Mouse (Mus musculus): ENCODE results near the gene Vmp1. TPM values are rescaled to one million over a fixed set of nuclear protein-coding genes. Genes with fewer than 3 reads are reported as not detected.
A peak's percentile ranks its signal among the peaks of the same experiment; 100 is the strongest.

Gene Vmp1
- polyA plus RNA-seq, 1 experiment: 157 TPM

DNA sequence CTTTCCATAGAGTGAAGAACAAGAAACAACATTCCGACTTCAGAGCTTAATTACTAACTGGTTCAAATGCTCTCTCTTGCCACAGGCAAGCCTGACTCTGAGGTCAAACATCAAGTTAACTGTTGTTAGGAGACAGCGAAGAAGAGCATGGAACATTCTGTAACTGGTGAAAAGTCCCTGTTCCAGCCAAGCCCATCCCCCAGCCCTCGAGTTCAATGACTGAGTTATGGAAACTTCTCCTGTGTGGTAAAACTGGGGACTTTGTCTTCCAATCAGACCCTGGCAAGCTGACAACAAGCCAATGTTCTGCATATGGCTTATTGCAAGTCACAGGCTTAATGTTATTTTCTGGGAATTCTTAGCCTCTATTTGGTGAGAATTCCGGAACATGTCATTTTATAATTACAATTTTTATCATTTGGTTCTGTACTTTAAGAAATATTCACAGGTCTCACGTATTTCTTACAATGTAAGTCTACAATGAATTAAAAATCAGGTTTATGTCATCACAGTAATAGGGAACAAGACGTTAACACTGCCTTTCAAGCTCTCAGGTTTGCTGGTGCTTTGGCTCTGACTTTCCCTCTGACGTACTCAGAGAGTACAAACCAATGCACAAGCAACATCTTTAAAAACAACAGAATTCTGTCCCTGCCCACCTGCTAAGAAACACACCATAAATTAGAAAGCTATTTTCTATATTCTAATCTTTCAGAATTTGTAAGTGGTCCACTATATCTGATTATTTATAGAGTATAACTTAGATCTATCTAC, 87.3 kb downstream of the Vmp1 start:
- TF ChIP-seq CEBPB (IDR thresholded peaks at IDR 0.05; ENCODE audit: low read depth) (no peak), MAX (IDR thresholded peaks at IDR 0.05) (no peak), MYOG (IDR thresholded peaks at IDR 0.05; ENCODE audit: control insufficient read depth, extremely low read depth, insufficient read length) (no peak), USF1 (IDR thresholded peaks at IDR 0.05; ENCODE audit: low read depth) (no peak)
- Histone ChIP-seq H3K79me3 (ENCODE audit: low read depth) (peaks cover 86% of the 10 kb centered on the region), H3ac (ENCODE audit: control insufficient read depth, insufficient read length, low read depth) (no peak overlapping the region), H3K79me2 (ENCODE audit: control insufficient read depth, insufficient read depth) (peaks cover 91% of the 10 kb centered on the region), H3K27me3 (ENCODE audit: control insufficient read depth, insufficient read depth, insufficient read length) (no peaks in the 10 kb centered on the region), H3K36me3 (ENCODE audit: control insufficient read depth, insufficient read depth) (peaks cover 72% of the 10 kb centered on the region), H3K4me3 (ENCODE audit: insufficient read depth, poor library complexity, severe bottlenecking) (no peak overlapping the region)

DNA sequence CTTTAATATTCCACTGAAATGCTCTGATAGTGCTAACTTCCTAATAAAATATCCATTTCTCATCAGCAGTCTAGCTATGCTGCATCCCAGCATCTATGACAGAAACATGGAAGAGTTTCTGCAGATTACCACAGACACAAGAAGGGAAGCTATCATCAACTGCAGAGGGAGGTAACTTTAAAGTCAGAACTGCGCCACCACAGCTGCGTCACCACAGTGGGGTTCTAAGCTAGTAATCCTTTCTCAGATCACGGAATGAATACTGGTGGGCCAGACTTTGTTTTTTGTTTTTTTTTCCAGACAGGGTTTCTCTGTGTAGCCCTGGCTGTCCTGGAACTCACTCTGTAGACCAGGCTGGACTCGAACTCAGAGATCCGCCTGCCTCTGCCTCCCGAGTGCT, 88.3 kb downstream of the Vmp1 start:
- Histone ChIP-seq H3K36me3 (ENCODE audit: control insufficient read depth, insufficient read depth) (peaks cover 79% of the 10 kb centered on the region), H3K4me3 (ENCODE audit: insufficient read depth, poor library complexity, severe bottlenecking) (no peak overlapping the region), H3K27me3 (ENCODE audit: control insufficient read depth, insufficient read depth, insufficient read length) (no peaks in the 10 kb centered on the region), H3ac (ENCODE audit: control insufficient read depth, insufficient read length, low read depth) (no peak overlapping the region), H3K79me3 (ENCODE audit: low read depth) (peaks cover 88% of the 10 kb centered on the region), H3K79me2 (ENCODE audit: control insufficient read depth, insufficient read depth) (peaks cover 91% of the 10 kb centered on the region)
- TF ChIP-seq USF1 (IDR thresholded peaks at IDR 0.05; ENCODE audit: low read depth) (no peak), CTCF (IDR thresholded peaks at IDR 0.05; ENCODE audit: control insufficient read depth, insufficient read depth, insufficient read length) (no peak), FOSL1 (IDR thresholded peaks at IDR 0.05; ENCODE audit: insufficient read depth, low read length, poor library complexity, severe bottlenecking) (no peak), MAX (IDR thresholded peaks at IDR 0.05) (no peak), MYOD1 (IDR thresholded peaks at IDR 0.05; ENCODE audit: control insufficient read depth, insufficient read length, low read depth) (no peak), CEBPB (IDR thresholded peaks at IDR 0.05; ENCODE audit: low read depth) (no peak), MYOG (IDR thresholded peaks at IDR 0.05; ENCODE audit: control insufficient read depth, extremely low read depth, insufficient read length) (no peak)

DNA sequence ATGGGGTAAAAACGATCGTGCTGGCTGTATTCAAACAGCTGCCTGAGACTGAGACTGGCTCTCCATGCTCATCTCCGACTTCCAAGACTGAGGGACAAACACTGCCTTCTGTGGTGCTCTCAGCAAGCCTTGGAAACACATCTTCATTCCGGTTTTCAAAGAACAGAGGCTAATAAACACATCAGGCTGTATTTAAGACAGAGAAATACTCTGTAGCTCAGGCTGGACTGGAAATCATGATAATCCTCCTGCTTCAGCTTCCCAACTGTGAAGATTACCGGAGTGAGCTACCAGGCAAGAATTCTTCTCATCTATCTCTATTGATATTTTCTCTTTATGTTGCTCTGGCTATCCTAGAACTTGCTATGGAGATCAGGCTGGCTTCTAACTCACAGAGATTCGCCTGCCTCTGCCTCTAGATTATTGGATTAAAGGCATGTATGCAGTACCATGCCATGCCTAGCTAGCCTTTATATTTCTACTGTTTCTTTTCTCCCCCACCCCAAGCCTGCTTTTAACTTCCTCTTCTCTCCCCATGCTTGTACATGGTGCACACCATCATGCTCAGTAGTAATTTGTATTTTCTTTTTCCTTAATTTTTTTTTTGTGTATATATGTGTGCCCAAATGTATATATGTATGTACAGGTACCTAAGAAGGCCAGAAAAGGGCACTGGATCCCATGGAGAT, 89.3 kb downstream of the Vmp1 start:
- Histone ChIP-seq H3ac (ENCODE audit: control insufficient read depth, insufficient read length, low read depth) (peak overlapping the region; percentile 5), H3K79me2 (ENCODE audit: control insufficient read depth, insufficient read depth) (peaks cover 91% of the 10 kb centered on the region), H3K79me3 (ENCODE audit: low read depth) (peaks cover 85% of the 10 kb centered on the region), H3K4me3 (ENCODE audit: insufficient read depth, poor library complexity, severe bottlenecking) (no peak overlapping the region), H3K36me3 (ENCODE audit: control insufficient read depth, insufficient read depth) (peaks cover 78% of the 10 kb centered on the region), H3K27me3 (ENCODE audit: control insufficient read depth, insufficient read depth, insufficient read length) (no peaks in the 10 kb centered on the region)
- TF ChIP-seq USF1 (IDR thresholded peaks at IDR 0.05; ENCODE audit: low read depth) (no peak), MYOD1 (IDR thresholded peaks at IDR 0.05; ENCODE audit: control insufficient read depth, insufficient read length, low read depth) (no peak), MYOG (IDR thresholded peaks at IDR 0.05; ENCODE audit: control insufficient read depth, extremely low read depth, insufficient read length) (no peak), CTCF (IDR thresholded peaks at IDR 0.05; ENCODE audit: control insufficient read depth, insufficient read depth, insufficient read length) (no peak)

DNA sequence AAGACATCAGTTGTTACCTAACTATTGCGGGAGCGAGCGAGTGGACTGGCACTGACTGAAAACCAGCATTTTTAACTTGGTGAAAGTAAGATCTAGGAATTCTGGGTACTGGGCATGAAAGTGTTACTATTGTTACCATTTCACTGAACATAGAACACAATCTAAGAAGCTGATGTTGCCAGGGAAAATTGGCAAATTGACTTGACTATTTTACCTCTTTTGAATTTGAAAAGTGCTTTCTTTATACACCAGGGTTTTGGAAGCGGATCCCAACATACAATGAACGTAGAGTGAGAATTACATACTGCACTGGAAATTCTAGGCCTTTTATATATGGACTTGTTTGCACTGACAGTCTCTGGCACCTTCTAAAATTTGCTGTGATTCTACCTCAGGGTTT, 90.2 kb downstream of the Vmp1 start:
- TF ChIP-seq MYOG (IDR thresholded peaks at IDR 0.05; ENCODE audit: control insufficient read depth, extremely low read depth, insufficient read length) (no peak), CEBPB (IDR thresholded peaks at IDR 0.05; ENCODE audit: low read depth) (no peak), USF1 (IDR thresholded peaks at IDR 0.05; ENCODE audit: low read depth) (no peak), MAX (IDR thresholded peaks at IDR 0.05) (no peak), CTCF (IDR thresholded peaks at IDR 0.05; ENCODE audit: control insufficient read depth, insufficient read depth, insufficient read length) (no peak), MYOD1 (IDR thresholded peaks at IDR 0.05; ENCODE audit: control insufficient read depth, insufficient read length, low read depth) (no peak), FOSL1 (IDR thresholded peaks at IDR 0.05; ENCODE audit: insufficient read depth, low read length, poor library complexity, severe bottlenecking) (no peak)
- Histone ChIP-seq H3K79me2 (ENCODE audit: control insufficient read depth, insufficient read depth) (peaks cover 91% of the 10 kb centered on the region), H3K27me3 (ENCODE audit: control insufficient read depth, insufficient read depth, insufficient read length) (no peaks in the 10 kb centered on the region), H3K79me3 (ENCODE audit: low read depth) (peaks cover 85% of the 10 kb centered on the region), H3K4me3 (ENCODE audit: insufficient read depth, poor library complexity, severe bottlenecking) (no peak overlapping the region), H3K36me3 (ENCODE audit: control insufficient read depth, insufficient read depth) (peaks cover 78% of the 10 kb centered on the region), H3ac (ENCODE audit: control insufficient read depth, insufficient read length, low read depth) (no peak overlapping the region)

DNA sequence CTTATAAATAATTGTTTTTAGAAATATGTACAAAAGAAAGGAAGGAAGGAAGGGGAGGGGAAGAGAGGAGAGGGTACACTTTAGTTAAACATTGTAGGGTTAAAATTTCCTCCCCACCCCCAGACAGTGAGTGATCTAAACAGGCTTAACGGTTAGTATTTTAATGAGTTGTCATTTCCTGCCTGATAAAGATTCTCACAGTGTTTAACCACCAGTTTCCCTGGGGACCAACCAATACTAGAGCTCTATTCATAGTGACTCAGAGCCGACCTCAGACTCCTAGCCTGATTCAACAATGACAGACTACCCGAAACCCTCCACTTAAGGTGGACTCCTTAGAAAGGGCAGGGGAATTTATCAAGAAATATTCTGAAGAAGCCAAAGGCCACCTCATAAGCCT, 90.6 kb downstream of the Vmp1 start:
- Histone ChIP-seq H3K4me3 (ENCODE audit: insufficient read depth, poor library complexity, severe bottlenecking) (no peak overlapping the region), H3K79me3 (ENCODE audit: low read depth) (peaks cover 81% of the 10 kb centered on the region), H3K79me2 (ENCODE audit: control insufficient read depth, insufficient read depth) (peaks cover 91% of the 10 kb centered on the region), H3K36me3 (ENCODE audit: control insufficient read depth, insufficient read depth) (peaks cover 74% of the 10 kb centered on the region), H3K27me3 (ENCODE audit: control insufficient read depth, insufficient read depth, insufficient read length) (no peaks in the 10 kb centered on the region), H3ac (ENCODE audit: control insufficient read depth, insufficient read length, low read depth) (no peak overlapping the region)
- TF ChIP-seq MYOG (IDR thresholded peaks at IDR 0.05; ENCODE audit: control insufficient read depth, extremely low read depth, insufficient read length): no peak
- TF ChIP-seq USF1 (IDR thresholded peaks at IDR 0.05; ENCODE audit: low read depth): no peak
- peak; percentile 40 for TF ChIP-seq MYOD1 (IDR thresholded peaks at IDR 0.05; ENCODE audit: control insufficient read depth, insufficient read length, low read depth)
- no peak for TF ChIP-seq CTCF (IDR thresholded peaks at IDR 0.05; ENCODE audit: control insufficient read depth, insufficient read depth, insufficient read length)
- no peak for TF ChIP-seq CEBPB (IDR thresholded peaks at IDR 0.05; ENCODE audit: low read depth)
- peak; percentile 72 for TF ChIP-seq FOSL1 (IDR thresholded peaks at IDR 0.05; ENCODE audit: insufficient read depth, low read length, poor library complexity, severe bottlenecking)
- no peak for TF ChIP-seq MAX (IDR thresholded peaks at IDR 0.05)

All from C2C12 (cell line).